Mouse (Mus musculus) heart, postnatal 14 days (tissue): ENCODE data around the gene Ankrd55. TPM values are rescaled to one million over a fixed set of nuclear protein-coding genes. Genes with fewer than 3 reads are reported as not detected.

Experiments
- DNase-seq, 2 experiments: peaks; one replicate each; pipeline ENCODE4 v3.0.0; 2021 to 2022
- intact Hi-C: fragments of 180-260 bp; cut with DNase I; formaldehyde crosslinking; loops from one replicate; pipeline ENCODE4 v1.15.1; 2025
- long read RNA-seq, 2 experiments: library from polyadenylated mRNA; stranded (forward); transcript quantifications; one replicate each; pipeline ENCODE4 v2.0.0; 2021
- total RNA-seq, 2 experiments: library from RNA; stranded (reverse); gene quantifications; 2 replicates each; pipeline ENCODE4 v1.2.3; 2021

Ankrd55 gene
- under 1 TPM; 0.19 to 0.29 TPM for total RNA-seq
- long read RNA-seq, experiment 1, partial matches to known transcripts = 2 of 5 reads
- long read RNA-seq, experiment 1, other reads (novel, unspliced or antisense) = 3 of 5 reads
- long read RNA-seq, experiment 2, partial matches to known transcripts = 1 of 1 reads
- long read RNA-seq, experiment 2, other reads (novel, unspliced or antisense) = 0 of 1 reads

DNA sequence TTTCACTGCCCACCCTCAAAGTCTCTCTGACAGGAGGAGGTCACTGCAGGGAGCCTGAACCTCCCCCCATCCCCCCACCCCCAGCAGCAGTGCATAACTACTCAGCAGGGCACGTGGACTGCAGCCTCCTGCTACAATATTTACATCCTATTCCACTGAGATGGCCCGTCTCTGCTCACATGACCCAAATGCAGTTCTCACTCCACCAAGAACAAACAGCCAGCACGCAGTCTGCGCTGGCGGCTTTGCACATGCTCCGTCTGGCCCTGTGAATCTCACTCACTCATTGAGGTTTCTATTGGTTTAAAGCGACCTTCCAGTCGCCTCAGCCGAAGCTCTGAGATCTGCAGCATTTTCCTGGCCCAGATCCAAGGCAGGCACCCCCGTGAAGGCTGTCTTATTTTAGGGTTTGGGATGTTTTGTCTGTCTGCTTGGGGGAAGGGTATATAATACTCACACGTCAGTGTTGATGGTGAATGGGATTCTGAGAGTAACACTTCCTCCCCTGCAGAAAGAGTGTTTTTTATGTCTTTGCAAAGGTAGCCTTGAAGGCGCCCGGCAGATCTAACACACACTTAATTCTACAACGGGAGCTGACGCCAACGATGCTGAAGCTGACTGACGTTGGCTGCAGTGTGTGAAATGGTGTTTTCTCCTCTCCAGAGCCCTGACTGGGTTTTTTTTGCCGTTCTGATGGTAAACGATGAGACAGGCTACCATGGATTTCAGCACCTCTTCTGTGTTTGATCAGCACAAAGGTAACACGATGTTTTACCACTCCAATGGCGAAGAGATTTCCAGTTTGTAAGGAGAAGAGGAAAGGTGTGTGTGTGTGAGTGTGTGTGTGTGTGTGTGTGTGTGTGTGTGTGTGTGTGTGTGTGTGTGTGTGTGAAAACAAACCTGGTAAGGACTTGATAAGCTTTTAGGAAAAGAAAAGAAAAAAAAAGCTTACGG lies at the start of gene Ankrd55:
Ankrd55 (plus strand) TSS at position 227 of the 954 bp plus-strand sequence.
- DNase-seq = peak; percentile 8 to 37
- intact Hi-C loops = no loop called here

DNA sequence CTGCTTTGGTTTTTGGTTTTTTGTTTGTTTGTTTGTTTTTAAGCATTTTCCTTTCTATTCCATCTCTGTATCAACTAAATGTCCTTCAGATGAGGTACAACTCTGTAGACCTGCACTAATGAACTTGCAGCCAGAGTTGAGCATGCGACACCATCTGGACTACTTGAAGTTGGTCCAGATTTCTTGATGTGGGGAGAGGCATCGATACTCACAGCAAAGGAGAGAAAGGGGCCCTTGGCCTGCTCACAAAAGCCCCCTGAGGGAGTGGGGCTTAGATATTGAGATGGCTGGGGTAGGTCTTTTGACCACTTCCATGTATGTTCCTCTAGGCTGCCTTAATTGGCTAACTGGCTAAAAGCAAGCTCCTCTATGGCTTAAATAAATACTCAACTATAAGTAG lies 49.0 kb upstream of the Ankrd55 start:
- DNase-seq = no peak
- intact Hi-C loops = no loop called here

GRCm38 (mm10) chr13:112241431-112241830 lies 46.8 kb upstream of the Ankrd55 start:
- DNase-seq = no peak
- intact Hi-C loops = no loop called here

DNA sequence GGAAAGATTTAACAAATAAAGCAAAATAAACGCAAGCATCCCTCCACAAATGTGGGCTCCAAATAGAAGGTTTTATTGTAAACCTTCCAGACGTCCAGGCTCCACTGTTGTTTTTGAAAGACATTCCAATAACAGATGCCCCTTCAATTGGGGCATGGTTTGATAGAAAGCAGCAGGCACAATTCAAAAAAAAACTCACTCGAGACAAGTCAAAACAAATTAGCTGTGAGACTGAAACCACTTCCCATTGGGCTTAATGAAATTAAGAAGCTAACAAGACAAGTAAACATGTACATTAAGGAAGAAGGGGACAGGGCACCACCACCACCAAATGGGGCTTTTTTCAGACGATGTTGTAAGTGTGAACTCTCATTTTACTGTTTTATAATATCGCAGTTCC lies 43.1 kb upstream of the Ankrd55 start:
- no peak for DNase-seq
- intact Hi-C loops = no loop called here

DNA sequence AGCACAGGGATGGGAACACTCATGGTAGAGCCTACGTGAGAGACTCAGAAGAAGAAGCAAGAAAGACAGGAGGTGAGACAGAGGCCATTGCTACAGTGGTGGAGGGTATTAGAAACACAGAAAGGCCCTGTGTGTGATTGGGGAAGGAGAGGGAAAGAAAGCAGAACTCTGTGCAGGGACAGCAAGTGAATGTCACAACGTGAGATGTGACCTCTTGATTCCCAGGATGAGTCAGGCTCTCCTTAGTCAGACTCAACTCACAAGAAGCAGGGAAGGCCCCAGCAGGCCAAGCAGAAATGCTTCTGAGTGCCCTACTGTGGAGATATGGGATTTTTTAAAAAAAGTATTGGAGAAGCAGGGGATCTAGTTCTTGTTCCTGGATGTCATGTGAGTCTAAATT lies 36.8 kb upstream of the Ankrd55 start:
- intact Hi-C loops = loop anchor here (10.0 kb wide), 1 partner anchor 317 kb away; no protein-coding TSS in a partner anchor
- no peak for DNase-seq

- intact Hi-C loops = loop anchor here (10.0 kb wide), 1 partner anchor 317 kb away; no protein-coding TSS in a partner anchor
- DNase-seq = no peak
These were observed 36.2 kb upstream of the Ankrd55 start for GRCm38 (mm10) chr13:112252012-112252411.

DNA sequence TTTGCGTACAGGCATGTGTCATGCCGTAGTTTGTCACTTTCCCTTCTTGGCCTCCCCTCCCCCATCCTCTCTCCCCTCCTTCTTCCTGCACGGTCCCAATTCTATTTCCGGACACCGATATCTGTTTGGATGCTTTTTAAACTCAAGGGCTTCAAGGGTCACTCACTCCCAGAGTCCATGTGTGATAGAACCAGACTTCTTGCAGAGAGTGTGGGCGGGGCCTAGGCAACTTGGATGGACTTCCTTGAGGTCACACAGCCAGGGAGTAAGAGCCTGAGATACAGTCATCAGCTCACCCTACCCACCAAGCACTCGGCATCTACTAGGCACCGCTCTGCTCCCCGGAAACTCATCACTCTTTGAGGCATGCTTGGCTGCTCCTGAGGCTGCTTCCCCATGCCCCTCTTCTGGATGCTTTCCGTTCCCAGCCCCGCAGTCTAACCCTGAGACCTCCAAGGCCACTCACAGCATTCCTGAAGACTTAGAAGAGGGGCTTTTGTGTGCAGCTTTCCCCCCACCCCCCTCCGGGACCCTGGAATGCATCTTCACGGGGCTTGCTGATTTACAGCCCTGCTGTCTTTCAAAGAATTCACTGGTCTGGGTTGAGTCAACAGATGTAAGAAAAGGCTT lies 35.1 kb upstream of the Ankrd55 start:
- intact Hi-C loops = loop anchor here (10.0 kb wide), 1 partner anchor 318 kb away; no protein-coding TSS in a partner anchor
- peak; percentile 40 to 62 for DNase-seq

DNA sequence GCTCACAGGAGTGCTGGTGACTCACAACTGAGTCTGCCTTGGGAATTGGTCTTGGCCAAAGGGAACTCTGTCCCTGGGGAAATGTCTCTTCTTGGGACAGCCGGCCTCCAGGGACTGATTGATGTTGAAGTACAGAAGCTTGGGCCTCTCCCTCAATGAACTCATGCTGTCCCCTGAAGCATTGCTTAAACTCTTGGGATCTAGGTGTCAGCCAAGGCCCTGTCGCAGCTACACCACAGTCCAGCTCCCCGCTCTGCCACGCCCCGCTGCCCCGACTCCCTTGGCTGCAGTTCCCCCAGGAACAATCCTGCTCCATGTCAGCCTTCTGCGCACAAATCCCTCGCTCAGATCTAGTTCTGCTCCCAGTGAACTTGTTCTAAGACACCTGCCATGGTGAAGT lies 34.1 kb upstream of the Ankrd55 start:
- DNase-seq = no peak
- intact Hi-C loops = loop anchor here (10.0 kb wide), 1 partner anchor 319 kb away; no protein-coding TSS in a partner anchor

DNA sequence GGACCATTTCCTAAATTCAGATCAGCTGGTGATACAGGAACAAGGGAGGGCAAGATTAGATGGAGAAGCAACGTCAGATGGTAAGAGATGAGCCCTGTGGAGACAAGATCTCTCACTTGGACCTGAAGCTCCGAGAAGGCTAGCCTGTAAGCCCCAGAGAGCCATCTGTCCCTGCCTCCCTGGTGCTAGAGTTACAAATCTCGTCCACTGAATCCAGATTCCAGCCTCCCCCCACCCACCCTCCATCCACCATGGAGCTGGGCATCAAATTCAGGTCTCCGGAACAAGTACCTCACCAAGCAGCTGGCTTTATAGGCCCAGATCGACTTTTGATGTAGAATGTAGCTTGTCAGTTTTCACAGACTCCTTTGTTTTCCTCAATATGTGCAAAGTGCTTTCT lies 32.4 kb upstream of the Ankrd55 start:
- intact Hi-C loops = loop anchor here (5.0 to 10.0 kb wide), 3 partner anchors 59 to 321 kb away; no protein-coding TSS in a partner anchor
- DNase-seq = no peak

DNA sequence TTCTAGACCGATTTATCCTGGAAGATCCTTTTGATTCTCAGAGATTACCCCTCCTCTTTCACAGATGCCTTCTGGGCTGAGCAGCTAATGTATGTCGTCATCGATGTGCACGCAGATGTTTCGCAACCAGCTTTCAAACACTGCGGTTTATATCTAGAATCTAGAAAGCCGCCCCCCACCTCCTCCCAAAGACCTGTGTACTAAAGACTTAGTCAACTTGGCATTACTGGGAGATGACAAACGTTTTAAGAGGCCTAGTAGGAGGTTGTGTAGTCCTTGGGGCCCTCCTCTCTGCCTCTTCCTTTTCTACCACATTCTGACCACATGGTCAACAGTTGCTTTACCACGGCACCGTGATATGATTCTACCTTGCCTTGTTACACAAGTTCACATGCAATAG lies 29.8 kb upstream of the Ankrd55 start:
- intact Hi-C loops = loop anchor here (5.0 to 10.0 kb wide), 3 partner anchors 61 to 324 kb away; no protein-coding TSS in a partner anchor
- no peak for DNase-seq

DNA sequence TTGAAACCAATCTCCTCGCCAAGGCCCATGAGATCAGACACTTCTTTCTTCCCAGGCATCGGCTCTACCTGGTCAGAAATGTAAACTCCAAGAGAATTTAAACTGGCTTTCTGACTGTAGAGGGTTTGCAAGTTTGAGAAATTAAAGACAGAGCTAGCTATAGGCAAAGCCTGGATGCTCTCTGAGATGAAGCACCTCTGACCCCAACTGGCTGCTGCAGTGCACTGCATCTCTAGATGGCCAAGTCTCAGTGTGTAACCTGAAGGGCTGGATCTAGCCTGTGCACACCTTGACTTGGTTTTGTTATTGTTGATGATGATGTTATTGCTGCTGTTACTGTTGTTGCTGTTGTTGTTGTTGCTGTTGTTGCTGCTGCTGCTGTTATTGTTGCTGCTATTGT lies 28.9 kb upstream of the Ankrd55 start:
- DNase-seq = peak; percentile 74 to 79
- intact Hi-C loops = loop anchor here (1.0 to 10.0 kb wide), 4 partner anchors 62 to 471 kb away; no protein-coding TSS in a partner anchor

GRCm38 (mm10) chr13:112264666-112265065 lies 23.6 kb upstream of the Ankrd55 start:
- intact Hi-C loops = loop anchor here (5.0 kb wide), 1 partner anchor 802 kb away; no protein-coding TSS in a partner anchor

GRCm38 (mm10) chr13:112271901-112272537 lies 16.2 kb upstream of the Ankrd55 start:
- intact Hi-C loops = no loop called here

More at GRCm38 (mm10) chr13:112264666-112265065, 23.6 kb upstream of the Ankrd55 start:
- peak; percentile 19 to 52 for DNase-seq

DNA sequence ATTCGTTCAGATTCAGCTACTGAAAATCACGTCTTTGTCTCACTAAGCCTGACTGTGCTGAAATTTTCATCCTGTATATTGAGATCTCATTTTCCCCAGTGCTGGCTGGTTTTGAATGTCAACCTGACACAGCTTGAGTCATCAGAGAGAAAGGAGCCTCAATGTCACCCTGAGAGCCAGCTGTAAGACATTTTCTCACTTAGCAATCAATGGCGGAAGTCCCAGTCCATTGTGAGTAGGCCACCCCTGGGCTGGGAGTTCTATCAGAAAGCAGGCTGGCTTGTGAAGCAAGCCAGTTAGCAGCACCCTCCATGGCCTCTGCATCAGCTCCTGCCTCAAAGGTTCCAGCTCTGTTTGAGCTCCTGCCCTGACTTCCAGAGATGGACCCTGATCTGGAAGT lies 13.6 kb upstream of the Ankrd55 start:
- intact Hi-C loops = no loop called here
- no peak for DNase-seq

More at GRCm38 (mm10) chr13:112271901-112272537, 16.2 kb upstream of the Ankrd55 start:
- DNase-seq = peak in 1 of 2 experiments; percentile 51

- intact Hi-C loops = no loop called here
- no peak for DNase-seq
These were observed 12.3 kb upstream of the Ankrd55 start for GRCm38 (mm10) chr13:112275951-112276350.

- no peak for DNase-seq
- intact Hi-C loops = no loop called here
These were observed 10.7 kb upstream of the Ankrd55 start for GRCm38 (mm10) chr13:112277544-112277943.

DNA sequence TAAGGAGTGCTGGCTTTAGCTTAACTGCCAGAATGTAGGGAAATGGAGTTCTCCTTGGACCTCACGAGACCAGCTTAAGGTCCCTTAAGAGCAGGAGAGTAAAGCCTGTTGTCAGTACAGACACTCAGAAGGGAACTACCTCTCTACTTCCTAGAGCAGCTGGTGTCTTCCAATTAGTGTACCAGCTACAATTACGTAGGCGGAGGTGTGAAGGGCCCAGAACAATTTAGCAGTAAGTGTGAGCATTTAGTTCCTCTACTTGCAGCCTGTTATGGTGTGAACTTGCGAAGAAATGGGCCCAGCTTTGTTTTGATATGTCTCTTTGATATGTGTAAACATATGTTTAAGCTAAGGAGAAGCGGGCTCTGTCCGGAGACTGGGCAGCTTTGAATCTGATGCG lies 10.0 kb upstream of the Ankrd55 start:
- intact Hi-C loops = no loop called here
- no peak for DNase-seq

- no peak for DNase-seq
- intact Hi-C loops = no loop called here
These were observed 1.1 kb upstream of the Ankrd55 start for GRCm38 (mm10) chr13:112287135-112287534.

- DNase-seq = no peak
- intact Hi-C loops = no loop called here
These were observed 553 bp upstream of the Ankrd55 start for GRCm38 (mm10) chr13:112287571-112288224.

DNA sequence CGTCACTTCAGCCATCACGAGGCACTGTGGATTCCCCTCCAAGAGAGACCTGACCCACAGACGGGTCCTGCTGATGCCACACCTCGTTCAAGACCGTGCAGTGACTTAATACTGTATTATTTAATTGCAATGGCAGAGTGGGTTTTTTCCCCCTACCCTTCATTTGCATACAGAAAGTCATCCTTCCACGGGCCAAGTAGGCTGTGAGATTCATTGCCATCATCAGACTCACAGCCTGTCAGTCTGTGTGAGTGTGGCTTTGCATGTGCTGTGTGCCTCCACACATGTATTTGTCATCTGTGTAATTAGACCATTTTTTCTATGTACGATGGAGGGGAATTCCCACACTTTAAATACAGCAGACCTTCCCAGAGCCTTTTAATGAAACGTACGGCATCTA lies 1.1 kb downstream of the Ankrd55 start:
- intact Hi-C loops = no loop called here
- DNase-seq = no peak
